Mouse (Mus musculus): Measurements from ENCODE around the gene Zfp593.

Gene Zfp593

DNA sequence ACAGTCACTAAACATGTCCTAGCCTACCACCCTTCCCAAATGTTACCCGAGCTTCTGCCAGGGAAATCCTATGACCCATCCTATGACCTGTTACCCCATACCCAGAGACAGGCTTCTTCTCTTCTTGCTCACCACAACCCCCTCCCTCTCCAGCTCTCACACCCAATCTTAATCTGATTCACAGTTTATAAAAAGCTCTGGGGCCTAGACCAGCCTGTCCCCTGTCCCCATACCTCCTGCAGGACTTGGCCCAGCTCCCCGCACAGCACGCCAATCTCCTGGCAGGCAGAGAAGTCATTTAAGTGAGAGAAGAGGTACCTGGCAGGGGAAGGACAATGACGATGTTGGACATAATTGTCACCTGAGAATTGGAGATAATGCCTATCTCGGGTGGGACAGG lies 10.5 kb downstream of the Zfp593 start:
- no peak for DNase-seq (ENCODE audit: low spot score in 2 of 2)

DNA sequence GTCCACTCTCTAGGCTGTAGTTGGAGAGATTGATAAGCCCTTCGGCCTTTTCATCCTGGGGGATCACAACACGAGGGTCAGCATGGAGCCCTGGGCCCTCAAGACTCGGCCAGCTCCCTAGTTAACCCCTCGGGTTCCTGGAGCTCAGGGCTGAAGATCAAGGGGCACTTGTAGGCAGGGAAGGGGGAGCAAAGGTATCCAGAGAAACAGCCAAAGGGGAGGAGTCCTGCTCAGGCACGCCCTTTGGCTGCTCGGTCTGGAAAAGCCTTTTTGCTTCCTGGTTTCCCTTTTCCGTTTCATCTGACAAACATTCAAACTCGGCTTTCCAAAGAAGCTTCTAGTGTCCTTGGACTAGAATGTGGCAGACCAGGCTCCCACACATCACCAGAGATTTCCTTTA lies 15.0 kb downstream of the Zfp593 start:
- DNase-seq (ENCODE audit: low spot score in 2 of 2) = no peak

DNA sequence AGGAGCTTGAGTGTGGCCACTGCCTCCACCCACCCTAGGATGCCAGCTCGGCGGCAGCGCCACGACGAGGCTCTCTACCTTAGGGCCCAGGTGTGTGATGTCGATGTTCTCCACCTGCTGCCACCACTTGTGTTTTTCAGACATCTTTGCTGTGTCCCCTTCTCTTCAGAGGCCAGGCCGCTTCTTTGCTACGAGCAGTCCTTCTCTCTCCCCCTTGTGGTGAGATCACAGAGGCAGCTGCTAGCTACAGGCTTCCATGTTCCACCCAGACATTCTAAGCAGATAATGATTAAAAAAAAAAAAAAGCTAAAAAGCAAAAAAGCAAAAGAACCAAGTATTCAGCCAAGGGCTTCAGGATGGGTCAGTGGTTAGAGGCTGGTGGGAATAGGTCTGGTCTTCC lies 18.2 kb downstream of the Zfp593 start, which contains the start of gene Catsper4:
Catsper4 (minus strand) TSS at position 190 of the 400 bp plus-strand sequence.
- no peak for DNase-seq (ENCODE audit: low spot score in 2 of 2)

DNA sequence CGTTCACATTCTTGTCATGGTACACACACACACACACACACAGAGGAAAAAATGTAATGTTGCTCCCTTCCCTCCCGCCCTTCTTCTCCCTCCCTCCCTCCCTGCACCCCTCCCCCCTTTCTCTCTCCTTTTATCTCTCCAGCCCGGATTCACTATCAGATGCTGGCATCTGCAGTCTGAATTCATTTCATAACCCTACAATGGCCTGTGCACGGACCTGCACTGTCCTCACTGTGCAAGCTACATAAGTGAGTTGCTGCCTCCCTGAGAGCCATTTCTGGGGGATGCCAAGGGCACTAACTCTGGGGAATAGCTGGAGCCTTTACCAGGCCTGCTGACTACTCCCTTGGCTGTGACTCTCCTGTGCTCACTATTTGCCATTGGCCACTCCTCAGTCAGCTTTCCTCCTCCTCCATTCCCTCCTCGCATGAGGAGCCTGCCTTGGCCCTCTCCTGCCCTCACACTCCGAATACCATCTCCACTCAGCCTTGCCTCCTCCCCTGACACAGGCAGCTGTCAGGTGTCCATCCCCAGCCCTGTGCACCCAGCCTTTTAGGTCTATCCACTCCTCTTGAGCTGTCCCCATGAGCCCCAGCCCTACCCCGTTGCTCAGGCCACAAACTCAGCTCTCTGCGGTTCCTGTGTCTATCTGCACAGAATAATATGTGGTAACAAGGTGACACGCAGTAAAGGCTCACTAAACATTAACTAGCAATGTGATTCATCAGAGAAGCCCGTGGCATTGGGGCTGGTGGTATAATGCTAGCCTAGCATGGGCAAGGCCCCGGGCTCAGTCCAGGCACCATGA lies 22.4 kb downstream of the Zfp593 start:
- no peak for DNase-seq (ENCODE audit: low spot score in 2 of 2)

DNA sequence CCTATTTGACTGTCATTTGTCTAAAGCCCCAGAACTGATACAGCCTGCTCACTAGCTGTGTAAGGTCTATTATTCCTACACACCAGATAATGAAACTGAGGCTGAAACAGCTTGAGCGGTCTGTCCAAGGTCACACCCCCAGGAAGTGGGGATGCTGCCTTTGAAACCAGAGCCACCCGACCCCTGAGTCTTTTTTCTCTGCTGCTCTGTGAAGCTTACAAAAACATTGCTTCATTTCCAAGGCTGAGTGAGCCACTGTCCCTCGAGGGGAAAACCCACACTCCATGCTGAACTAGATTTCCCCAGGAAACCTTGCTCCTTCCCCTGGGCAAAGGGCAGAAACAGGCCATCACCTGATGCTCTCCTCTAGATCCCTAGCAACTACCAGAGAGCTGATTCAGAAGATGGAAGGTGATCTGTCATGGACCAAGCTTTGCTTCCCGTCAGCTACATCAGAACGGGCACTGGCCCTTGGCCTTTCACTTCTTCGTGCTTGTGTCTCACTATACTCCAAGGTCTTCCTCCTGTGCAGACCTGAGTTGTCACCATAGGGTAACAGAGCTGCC lies 38.8 kb downstream of the Zfp593 start:
- no peak for DNase-seq (ENCODE audit: low spot score in 2 of 2)

DNA sequence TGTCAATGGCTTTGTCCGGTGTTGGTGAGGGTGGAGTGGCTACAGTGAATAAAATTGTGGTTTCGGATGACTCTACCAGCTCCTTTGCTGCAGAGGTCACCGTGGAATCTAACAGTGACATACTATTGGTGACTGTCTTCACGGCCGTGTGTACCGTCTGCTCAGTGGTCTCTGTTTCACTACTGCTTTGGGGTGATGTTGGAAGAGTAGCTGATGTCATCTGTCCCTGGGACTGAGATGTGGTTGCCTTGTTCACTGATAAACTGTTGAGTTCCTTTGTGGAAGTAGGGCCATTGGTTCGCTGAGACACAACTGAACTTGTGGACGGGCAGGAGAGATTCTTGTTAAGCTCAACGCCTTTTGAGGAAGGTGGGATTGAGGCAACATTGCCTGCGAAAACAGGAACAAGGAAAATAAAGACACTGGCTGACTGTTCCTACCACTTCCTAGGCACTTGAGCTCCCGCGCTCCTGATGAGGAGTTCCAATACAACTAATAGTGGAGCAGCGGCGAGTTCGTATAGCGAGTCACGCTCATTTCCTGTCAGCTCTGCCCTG lies 42.0 kb downstream of the Zfp593 start:
- DNase-seq (ENCODE audit: low spot score in 2 of 2) = no peak

DNA sequence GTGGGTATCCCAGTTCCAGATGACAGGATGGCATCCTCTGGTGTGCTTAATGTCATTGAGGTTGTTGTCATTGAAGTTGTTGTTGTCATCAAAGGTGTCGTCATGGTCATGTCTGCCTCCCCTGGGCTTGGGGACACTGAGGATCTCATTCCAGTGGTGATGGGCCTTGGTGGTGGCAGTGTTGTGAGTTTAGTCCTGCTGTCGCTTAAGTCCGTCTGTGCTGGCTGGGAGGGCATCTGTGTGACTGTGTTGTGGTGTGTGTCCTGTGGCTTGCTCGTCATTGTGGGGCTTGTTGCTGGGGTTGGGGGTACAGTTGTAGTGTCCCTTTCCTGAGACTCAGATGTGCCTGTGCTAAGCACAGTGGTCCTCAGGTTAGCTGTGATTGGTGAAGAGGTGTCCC lies 42.5 kb downstream of the Zfp593 start, which contains the start of gene Gm7534:
Gm7534 (minus strand) TSS at position 101 of the 400 bp plus-strand sequence.
- DNase-seq (ENCODE audit: low spot score in 2 of 2) = no peak

DNA sequence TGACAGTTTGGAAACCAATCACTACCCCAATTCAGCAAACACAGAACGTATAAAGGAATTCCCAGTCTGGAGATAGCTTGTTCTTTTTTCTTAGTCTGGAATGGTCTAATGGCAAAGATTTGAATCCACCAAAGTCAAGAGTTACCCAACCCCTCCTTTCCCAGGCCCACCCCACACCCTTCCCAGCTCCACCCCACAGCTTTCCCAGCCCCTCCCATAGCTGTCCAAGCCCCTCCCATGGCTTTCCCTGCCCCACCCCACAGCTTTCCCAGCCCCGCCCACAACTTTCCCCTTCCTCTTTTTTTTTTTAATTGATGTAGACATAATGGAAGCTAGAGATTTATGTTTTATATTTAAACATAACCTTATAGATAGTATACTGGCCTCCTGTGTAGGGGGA lies 46.0 kb downstream of the Zfp593 start:
- DNase-seq (ENCODE audit: low spot score in 2 of 2) = no peak

Data from right cerebral cortex, adult 2 months (tissue).